Comparison of ENCODE assay signal across 7 mouse cellular contexts in the genomic region with DNA sequence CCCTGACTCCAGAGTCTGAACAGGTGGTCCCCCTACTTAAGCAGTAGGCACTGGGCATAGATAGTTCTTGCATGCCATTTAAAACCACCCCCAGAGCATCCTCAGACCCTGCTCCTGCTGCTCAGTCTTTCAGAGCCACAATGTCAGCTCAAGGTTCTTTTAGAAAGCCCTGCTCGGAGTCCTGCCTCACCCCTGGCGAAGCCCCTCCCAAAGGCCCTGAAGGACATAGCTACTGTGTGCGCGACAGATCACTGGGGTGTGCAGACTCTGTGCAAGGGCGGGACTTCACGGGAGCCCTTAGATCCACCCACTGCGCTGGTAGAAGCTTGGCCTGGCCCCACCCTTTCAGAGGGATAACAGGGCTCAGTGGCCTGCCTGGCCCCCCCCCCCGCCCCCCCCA. TPM values are rescaled to one million over a fixed set of nuclear protein-coding genes. Genes with fewer than 3 reads are reported as not detected.
A peak's percentile ranks its signal among the peaks of the same experiment; 100 is the strongest.
DNase-seq lines count a peak whose midpoint lies in the region; ATAC-seq and TF ChIP-seq lines count a peak whose summit lies in the region.

No protein-coding gene starts in this region.

- H3K27ac ChIP-seq in hindbrain, embryonic 13.5 days: no peak overlapping the region
- no peak overlapping the region for H3K27ac ChIP-seq in hindbrain, embryonic 12.5 days
- peak overlapping the region; percentile 44; the same call in 1 of the 2 replicates for H3K27ac ChIP-seq in liver, postnatal 0 days (ENCODE audit: low read depth)

- H3K4me2 ChIP-seq in hindbrain, embryonic 13.5 days: no peak overlapping the region
- H3K4me2 ChIP-seq in hindbrain, embryonic 12.5 days (replicated peaks): no peak overlapping the region
- H3K4me2 ChIP-seq in liver, postnatal 0 days (ENCODE audit: low read depth, low read length): peak overlapping the region; percentile 64

- peak; percentile 76 to 77 for DNase-seq in adrenal gland, postnatal 36 days
- peak; percentile 48 for DNase-seq in kidney, adult 18-20 months
- no peak for DNase-seq in liver, postnatal 0 days
- no peak for DNase-seq in B cell, adult 2 months
- DNase-seq in urinary bladder, postnatal 10 days (ENCODE audit: low spot score): no peak

- H3K36me3 ChIP-seq in hindbrain, embryonic 13.5 days: peaks cover 78% of the 10 kb centered on the region
- peaks cover 72% of the 10 kb centered on the region for H3K36me3 ChIP-seq in hindbrain, embryonic 12.5 days
- H3K36me3 ChIP-seq in liver, postnatal 0 days (replicated peaks; ENCODE audit: insufficient read depth, low read length): peaks cover 46% of the 10 kb centered on the region

- ATAC-seq in hindbrain, embryonic 13.5 days (ENCODE audit: low FRiP score): no peak; the same call in 1 of the 2 replicates
- no peak for ATAC-seq in hindbrain, embryonic 12.5 days (ENCODE audit: low FRiP score)
- peak; percentile 48 for ATAC-seq in liver, postnatal 0 days

- peaks cover 21% of the 10 kb centered on the region for H3K4me1 ChIP-seq in hindbrain, embryonic 13.5 days (replicated peaks)
- peaks cover 9% of the 10 kb centered on the region for H3K4me1 ChIP-seq in hindbrain, embryonic 12.5 days
- H3K4me1 ChIP-seq in liver, postnatal 0 days (ENCODE audit: insufficient read depth): peaks cover 10% of the 10 kb centered on the region

- no peak for TF ChIP-seq CTCF in liver, postnatal 0 days (IDR thresholded peaks at IDR 0.05; ENCODE audit: low read depth)

- 43% methylated on average over 7 of the region's 8 CpGs for WGBS in hindbrain, embryonic 13.5 days
- WGBS in hindbrain, embryonic 12.5 days: 38% methylated on average over 8 of the region's 8 CpGs
- 39% methylated on average over 7 of the region's 8 CpGs for WGBS in liver, postnatal 0 days (ENCODE audit: insufficient replicate concordance)

- no peak for TF ChIP-seq EP300 in liver, postnatal 0 days (IDR thresholded peaks at IDR 0.05; ENCODE audit: low read depth)

- no peak overlapping the region for H3K4me3 ChIP-seq in hindbrain, embryonic 13.5 days
- H3K4me3 ChIP-seq in hindbrain, embryonic 12.5 days: no peak overlapping the region
- no peak overlapping the region for H3K4me3 ChIP-seq in liver, postnatal 0 days (ENCODE audit: low read depth, low read length)

- H3K27me3 ChIP-seq in hindbrain, embryonic 13.5 days: peaks cover 32% of the 10 kb centered on the region
- H3K27me3 ChIP-seq in hindbrain, embryonic 12.5 days: peaks cover 26% of the 10 kb centered on the region
- no peaks in the 10 kb centered on the region for H3K27me3 ChIP-seq in liver, postnatal 0 days (ENCODE audit: insufficient read depth, low read length)

- no peaks in the 10 kb centered on the region for H3K9me3 ChIP-seq in hindbrain, embryonic 13.5 days
- H3K9me3 ChIP-seq in hindbrain, embryonic 12.5 days (replicated peaks): no peaks in the 10 kb centered on the region
- no peaks in the 10 kb centered on the region for H3K9me3 ChIP-seq in liver, postnatal 0 days (ENCODE audit: low read length)

- H3K9ac ChIP-seq in hindbrain, embryonic 13.5 days: 0 out of 2 replicates have a peak overlapping the region, but pooled peaks have one; percentile 61
- H3K9ac ChIP-seq in hindbrain, embryonic 12.5 days: no peak overlapping the region
- H3K9ac ChIP-seq in liver, postnatal 0 days (replicated peaks): peak overlapping the region; percentile 49; the same call in 1 of the 2 replicates

RNA-seq across cellular contexts. Expression of gene Npb, which starts 1.0 kb away (rescaled TPM):
- polyA plus RNA-seq in hindbrain, embryonic 13.5 days (2015; fragmentation: Nextera tagmentation; extraction: Ambion mirVana): 0.79 and 1.3 TPM in 2 replicates
- polyA plus RNA-seq in hindbrain, embryonic 12.5 days (2016; fragmentation: Nextera tagmentation; extraction: Ambion mirVana): 1.0 and 1.3 TPM in 2 replicates
- 1 to 10 TPM in 1 of 2 experiments, not detected in 1; 1.6 TPM for total RNA-seq in adrenal gland, postnatal 36 days (2021)
- polyA plus RNA-seq in liver, postnatal 0 days (2015; fragmentation: Nextera tagmentation; extraction: Ambion mirVana): 20.9 and 22.2 TPM in 2 replicates

RNA-seq across cellular contexts. Expression of gene Pcyt2, which starts 8.5 kb away (rescaled TPM):
- polyA plus RNA-seq in hindbrain, embryonic 13.5 days (2015; fragmentation: Nextera tagmentation; extraction: Ambion mirVana): 169 and 174 TPM in 2 replicates
- polyA plus RNA-seq in hindbrain, embryonic 12.5 days (2016; fragmentation: Nextera tagmentation; extraction: Ambion mirVana): 145 and 148 TPM in 2 replicates
- total RNA-seq in adrenal gland, postnatal 36 days (2021): 100 to 1,000 TPM; 212 to 312 TPM
- polyA plus RNA-seq in liver, postnatal 0 days (2015; fragmentation: Nextera tagmentation; extraction: Ambion mirVana): 217 and 222 TPM in 2 replicates

RNA-seq across cellular contexts. Expression of gene Anapc11, which starts 11.0 kb away (rescaled TPM):
- polyA plus RNA-seq in hindbrain, embryonic 13.5 days (2015; fragmentation: Nextera tagmentation; extraction: Ambion mirVana): 179 and 192 TPM in 2 replicates
- polyA plus RNA-seq in hindbrain, embryonic 12.5 days (2016; fragmentation: Nextera tagmentation; extraction: Ambion mirVana): 153 and 170 TPM in 2 replicates
- 100 to 1,000 TPM in 1 of 2 experiments, 10 to 100 TPM in 1; 86.0 to 102 TPM for total RNA-seq in adrenal gland, postnatal 36 days (2021)
- polyA plus RNA-seq in liver, postnatal 0 days (2015; fragmentation: Nextera tagmentation; extraction: Ambion mirVana): 46.1 and 47.5 TPM in 2 replicates

RNA-seq across cellular contexts. Expression of gene Alyref, which starts 11.1 kb away (rescaled TPM):
- polyA plus RNA-seq in hindbrain, embryonic 13.5 days (2015; fragmentation: Nextera tagmentation; extraction: Ambion mirVana): 267 and 290 TPM in 2 replicates
- 539 and 588 TPM in 2 replicates for polyA plus RNA-seq in hindbrain, embryonic 12.5 days (2016; fragmentation: Nextera tagmentation; extraction: Ambion mirVana)
- 10 to 100 TPM; 97.0 to 99.2 TPM for total RNA-seq in adrenal gland, postnatal 36 days (2021)
- 162 and 168 TPM in 2 replicates for polyA plus RNA-seq in liver, postnatal 0 days (2015; fragmentation: Nextera tagmentation; extraction: Ambion mirVana)

RNA-seq across cellular contexts. Expression of gene Sirt7, which starts 15.8 kb away (rescaled TPM):
- polyA plus RNA-seq in hindbrain, embryonic 13.5 days (2015; fragmentation: Nextera tagmentation; extraction: Ambion mirVana): 50.4 and 50.6 TPM in 2 replicates
- polyA plus RNA-seq in hindbrain, embryonic 12.5 days (2016; fragmentation: Nextera tagmentation; extraction: Ambion mirVana): 43.9 and 50.0 TPM in 2 replicates
- 10 to 100 TPM; 49.6 to 67.0 TPM for total RNA-seq in adrenal gland, postnatal 36 days (2021)
- 34.3 TPM in 2 replicates for polyA plus RNA-seq in liver, postnatal 0 days (2015; fragmentation: Nextera tagmentation; extraction: Ambion mirVana)

Comparison
In these comparisons a context has a peak if more than half of its experiments do, and no peak if none do; other contexts are left out.
1. DNase-seq: peak in adrenal gland, postnatal 36 days (2 of 2) and kidney, adult 18-20 months (single experiment); none in liver, postnatal 0 days (single experiment), B cell, adult 2 months (0 of 2) and urinary bladder, postnatal 10 days (single experiment).